Mouse (Mus musculus) midbrain, embryonic 14.5 days (tissue): Measurements from ENCODE around the gene Fdx1. TPM values are rescaled to one million over a fixed set of nuclear protein-coding genes. Genes with fewer than 3 reads are reported as not detected.

ENCODE experiments used
- ATAC-seq: fragments of 200-750 bp; cut with Nextera tagmentation; 2 replicates; pipeline ENCODE4 v1.8.0; 2017; ENCODE audit warnings: moderate number of reproducible peaks, moderate library complexity; ENCODE audit not compliant: low FRiP score, low TSS enrichment
- DNase-seq: peaks from one replicate; pipeline ENCODE4 v3.0.0-alpha.2; 2015
- H3K27ac ChIP-seq: fragments of 300-500 bp; sonication (generic); replicated peaks from 2 replicates; pipeline ENCODE4 v1.5.1; 2014; ENCODE audit warnings: mild to moderate bottlenecking, low read depth, low read length, moderate library complexity
- H3K27me3 ChIP-seq: fragments of 300-500 bp; sonication (generic); 2 replicates; pipeline ENCODE4 v1.6.1; 2014; ENCODE audit warnings: low read length, control low read depth, mixed read lengths; ENCODE audit not compliant: control insufficient read depth, insufficient read depth
- H3K36me3 ChIP-seq: fragments of 300-500 bp; sonication (generic); 2 replicates; pipeline ENCODE4 v1.6.1; 2014; ENCODE audit warnings: low read length, control low read depth; ENCODE audit not compliant: control insufficient read depth, insufficient read depth
- H3K4me1 ChIP-seq: fragments of 300-500 bp; sonication (generic); 2 replicates; pipeline ENCODE4 v1.6.1; 2014; ENCODE audit warnings: mild to moderate bottlenecking, antibody characterized with exemption, low read length, control low read depth; ENCODE audit not compliant: control insufficient read depth, insufficient read depth
- H3K4me2 ChIP-seq: fragments of 300-500 bp; sonication (generic); 2 replicates; pipeline ENCODE4 v1.6.1; 2014; ENCODE audit warnings: mild to moderate bottlenecking, low read length, moderate library complexity
- H3K4me3 ChIP-seq: fragments of 300-500 bp; sonication (generic); replicated peaks from 2 replicates; pipeline ENCODE4 v1.5.1; 2014; ENCODE audit warnings: low read depth, low read length
- H3K9ac ChIP-seq: fragments of 300-500 bp; sonication (generic); replicated peaks from 2 replicates; pipeline ENCODE4 v1.6.1; 2014; ENCODE audit warnings: mild to moderate bottlenecking, low read length, moderate library complexity
- H3K9me3 ChIP-seq: fragments of 300-500 bp; sonication (generic); 2 replicates; pipeline ENCODE4 v1.6.1; 2016; ENCODE audit warnings: low read length, control low read depth, mixed read lengths; ENCODE audit not compliant: control insufficient read depth
- WGBS: fragments of 180-500 bp; shearing (Covaris S2); extraction: QIAGEN DNeasy Blood & Tissue Kit; methylation state at CpG from one replicate; pipeline ENCODE4 v1.1.7; 2014; 5-methylcytosine and 5-hydroxymethylcytosine counted together
- polyA plus RNA-seq: library from polyadenylated mRNA; unstranded; fragments of >200 nt; fragmentation: Nextera tagmentation; extraction: Ambion mirVana; gene quantifications from 2 replicates; pipeline ENCODE4 v1.2.1, GENCODE M21; 2014

The Fdx1 gene
- polyA plus RNA-seq, 1 experiment from 2014 or later, result 48.9 TPM

DNA sequence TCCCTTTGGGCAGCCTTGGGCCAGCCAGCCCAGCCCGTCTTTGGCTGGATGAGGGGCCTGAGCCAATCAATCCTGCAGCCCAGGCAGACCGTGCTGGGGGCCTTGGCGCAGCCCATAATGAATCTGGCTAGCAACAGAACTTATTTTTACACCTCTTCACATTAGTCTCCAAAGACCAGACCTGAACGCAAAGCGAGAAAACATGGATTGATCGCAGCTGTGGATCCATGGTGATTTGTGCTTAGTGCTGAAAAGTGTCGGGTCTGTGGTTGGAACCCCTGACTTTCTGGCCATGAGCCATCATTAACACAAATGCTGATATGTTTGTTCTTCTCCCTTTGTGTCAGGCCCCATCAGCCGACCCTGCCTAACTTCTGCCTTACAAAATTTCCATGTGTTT lies 56.4 kb downstream of the Fdx1 start:
- Histone ChIP-seq H3K4me3 (no peak overlapping the region), H3K4me2 (no peak overlapping the region), H3K9me3 (no peaks in the 10 kb centered on the region), H3K27ac (no peak overlapping the region), H3K36me3 (no peaks in the 10 kb centered on the region), H3K9ac (no peak overlapping the region), H3K27me3 (no peaks in the 10 kb centered on the region), H3K4me1 (no peaks in the 10 kb centered on the region)
- no peak for ATAC-seq
- WGBS, result 91% methylated on average over 8 of the region's 8 CpGs
- DNase-seq, result no peak

Other genes starting within 250 kb of the Fdx1 start
- 16.2 and 25.7 TPM in 2 replicates for gene Arhgap20, start 198.2 kb downstream of the Fdx1 start, polyA plus RNA-seq
- gene Rdx, start 83.6 kb upstream of the Fdx1 start, polyA plus RNA-seq, result 79.8 and 114 TPM in 2 replicates
- 10.9 and 12.3 TPM in 2 replicates for gene Zc3h12c, start 205.0 kb upstream of the Fdx1 start, polyA plus RNA-seq